Mouse (Mus musculus): ENCODE results near the gene Itga4.

The Itga4 gene

GRCm38 (mm10) chr2:79343115-79343514 lies 87.9 kb downstream of the Itga4 start:
- Histone ChIP-seq H3K36me3 (ENCODE audit: insufficient read depth, low read length) (no peaks in the 10 kb centered on the region), H3K4me1 (replicated peaks; ENCODE audit: low read depth, low read length) (no peaks in the 10 kb centered on the region), H3K27me3 (ENCODE audit: insufficient read depth, low read length) (no peaks in the 10 kb centered on the region), H3K4me3 (replicated peaks; ENCODE audit: low read length) (no peak overlapping the region), H3K9me3 (ENCODE audit: low read length) (no peaks in the 10 kb centered on the region)
- TF ChIP-seq NANOG (IDR thresholded peaks at IDR 0.05; ENCODE audit: borderline replicate concordance, low read length) (no peak), CTCF (conservative IDR thresholded peaks at IDR 0.05; ENCODE audit: low read length) (no peak), POU5F1 (IDR thresholded peaks at IDR 0.05; ENCODE audit: borderline replicate concordance, low read length) (no peak)

DNA sequence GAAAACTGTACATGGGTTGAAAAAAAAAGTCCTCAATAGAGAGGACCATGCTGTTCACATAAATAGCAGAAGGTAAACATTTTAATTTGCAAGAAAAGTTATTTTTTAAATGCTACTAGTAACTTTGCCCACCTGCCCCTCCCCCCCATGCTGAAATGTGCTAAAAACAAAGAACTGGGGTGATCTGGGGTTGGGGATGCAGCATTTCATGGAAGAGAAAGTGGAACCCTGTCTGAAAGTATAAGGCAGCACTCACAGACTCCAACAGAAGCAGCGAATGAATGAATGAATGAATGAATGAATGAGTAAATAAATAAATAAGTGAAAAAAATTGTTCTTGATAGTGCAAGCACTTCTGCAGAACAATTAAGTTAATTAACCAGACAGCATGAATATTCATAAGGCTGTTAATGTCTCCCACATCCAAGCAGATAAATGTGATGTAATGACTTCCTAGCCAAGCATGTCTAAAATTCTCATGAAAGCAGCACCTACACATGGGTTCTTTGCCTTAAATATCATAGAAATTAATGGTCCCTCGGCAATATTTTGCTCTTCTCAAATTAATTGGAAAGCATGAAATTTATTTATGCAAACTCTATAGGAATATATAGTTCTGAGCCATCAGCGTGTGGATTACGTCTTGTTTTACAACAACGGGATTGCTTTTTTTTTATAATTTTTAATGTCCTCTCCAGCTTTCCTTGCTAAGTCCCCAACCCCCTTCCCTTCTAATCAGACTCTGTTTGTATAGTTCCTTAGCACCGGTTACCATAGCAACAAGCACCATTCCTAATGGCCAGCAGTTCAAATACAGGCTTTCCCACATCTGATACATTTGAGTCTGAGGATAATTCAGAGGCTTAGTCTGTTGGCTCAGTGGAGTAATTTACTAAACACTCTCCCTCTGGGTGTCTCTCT lies 96.2 kb downstream of the Itga4 start:
- Histone ChIP-seq H3K4me1 (replicated peaks; ENCODE audit: low read depth, low read length) (peaks cover 11% of the 10 kb centered on the region; the same call in 1 of the 2 replicates), H3K9me3 (ENCODE audit: low read length) (no peaks in the 10 kb centered on the region), H3K27me3 (ENCODE audit: insufficient read depth, low read length) (no peaks in the 10 kb centered on the region), H3K4me3 (replicated peaks; ENCODE audit: low read length) (no peak overlapping the region), H3K36me3 (ENCODE audit: insufficient read depth, low read length) (no peaks in the 10 kb centered on the region)
- no peak for TF ChIP-seq POU5F1 (IDR thresholded peaks at IDR 0.05; ENCODE audit: borderline replicate concordance, low read length)
- TF ChIP-seq NANOG (IDR thresholded peaks at IDR 0.05; ENCODE audit: borderline replicate concordance, low read length): no peak
- no peak for TF ChIP-seq CTCF (conservative IDR thresholded peaks at IDR 0.05; ENCODE audit: low read length)

GRCm38 (mm10) chr2:79352100-79352802 lies 97.0 kb downstream of the Itga4 start:
- no peaks in the 10 kb centered on the region for H3K9me3 ChIP-seq (ENCODE audit: low read length)
- H3K4me1 ChIP-seq (replicated peaks; ENCODE audit: low read depth, low read length): peaks cover 11% of the 10 kb centered on the region; the same call in 1 of the 2 replicates
- H3K27me3 ChIP-seq (ENCODE audit: insufficient read depth, low read length): no peaks in the 10 kb centered on the region
- H3K4me3 ChIP-seq (replicated peaks; ENCODE audit: low read length): no peak overlapping the region
- no peak for TF ChIP-seq NANOG (IDR thresholded peaks at IDR 0.05; ENCODE audit: borderline replicate concordance, low read length)
- no peak for TF ChIP-seq CTCF (conservative IDR thresholded peaks at IDR 0.05; ENCODE audit: low read length)
- no peak for TF ChIP-seq POU5F1 (IDR thresholded peaks at IDR 0.05; ENCODE audit: borderline replicate concordance, low read length)
- no peaks in the 10 kb centered on the region for H3K36me3 ChIP-seq (ENCODE audit: insufficient read depth, low read length)

- H3K36me3 ChIP-seq (ENCODE audit: insufficient read depth, low read length): no peaks in the 10 kb centered on the region
- H3K4me3 ChIP-seq (replicated peaks; ENCODE audit: low read length): 0 out of 2 replicates have a peak overlapping the region, but pooled peaks have one; percentile 3
- peaks cover 11% of the 10 kb centered on the region; the same call in 1 of the 2 replicates for H3K4me1 ChIP-seq (replicated peaks; ENCODE audit: low read depth, low read length)
- no peaks in the 10 kb centered on the region for H3K27me3 ChIP-seq (ENCODE audit: insufficient read depth, low read length)
- H3K9me3 ChIP-seq (ENCODE audit: low read length): no peaks in the 10 kb centered on the region
- TF ChIP-seq CTCF (conservative IDR thresholded peaks at IDR 0.05; ENCODE audit: low read length) (no peak), NANOG (IDR thresholded peaks at IDR 0.05; ENCODE audit: borderline replicate concordance, low read length) (no peak), POU5F1 (IDR thresholded peaks at IDR 0.05; ENCODE audit: borderline replicate concordance, low read length) (no peak)
These were observed 99.5 kb downstream of the Itga4 start for GRCm38 (mm10) chr2:79354773-79355172.

DNA sequence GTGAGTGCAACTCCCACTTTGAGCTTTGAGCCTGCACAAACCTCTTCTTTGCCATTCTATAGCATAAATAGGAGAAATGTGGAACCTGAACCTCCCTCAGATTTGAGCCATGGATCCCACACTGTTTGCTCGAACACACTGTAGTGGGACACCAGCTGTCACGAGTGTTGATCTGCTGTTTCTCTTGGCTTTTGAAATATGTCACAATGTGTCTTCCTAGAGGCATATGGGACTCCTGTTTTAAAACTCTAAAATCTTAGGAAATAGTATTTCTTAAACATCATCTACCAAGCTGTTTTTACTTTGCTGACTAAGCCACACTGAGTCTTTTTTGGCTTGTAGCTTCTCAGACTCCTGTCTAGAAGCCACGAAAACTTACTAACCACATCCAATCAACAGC lies 102.6 kb downstream of the Itga4 start:
- Histone ChIP-seq H3K4me3 (replicated peaks; ENCODE audit: low read length) (no peak overlapping the region), H3K36me3 (ENCODE audit: insufficient read depth, low read length) (peaks cover 3% of the 10 kb centered on the region; the same call in 1 of the 2 replicates), H3K4me1 (replicated peaks; ENCODE audit: low read depth, low read length) (peaks cover 8% of the 10 kb centered on the region; the same call in 1 of the 2 replicates), H3K27me3 (ENCODE audit: insufficient read depth, low read length) (no peaks in the 10 kb centered on the region), H3K9me3 (ENCODE audit: low read length) (no peaks in the 10 kb centered on the region)
- TF ChIP-seq CTCF (conservative IDR thresholded peaks at IDR 0.05; ENCODE audit: low read length): no peak
- no peak for TF ChIP-seq POU5F1 (IDR thresholded peaks at IDR 0.05; ENCODE audit: borderline replicate concordance, low read length)
- TF ChIP-seq NANOG (IDR thresholded peaks at IDR 0.05; ENCODE audit: borderline replicate concordance, low read length): no peak

DNA sequence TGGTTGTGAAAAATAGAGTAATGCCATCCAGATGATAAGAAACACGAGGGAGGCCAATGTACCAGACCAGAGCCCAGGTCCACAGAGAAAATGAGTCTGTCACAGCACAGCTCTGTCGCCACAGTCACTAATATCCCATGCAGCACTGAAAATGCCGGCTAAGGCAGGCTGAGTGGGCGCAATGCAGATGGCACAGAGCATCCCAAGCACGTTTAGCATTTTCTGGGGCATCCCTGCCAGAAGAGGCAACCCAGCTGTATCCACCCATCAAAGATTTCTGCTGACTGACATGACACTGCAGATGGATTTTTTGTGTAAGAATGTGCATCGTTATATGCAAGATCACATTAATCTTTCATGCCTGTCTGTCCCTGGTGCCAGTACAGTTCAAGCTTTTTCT lies 106.8 kb downstream of the Itga4 start:
- peaks cover 19% of the 10 kb centered on the region for H3K4me1 ChIP-seq (replicated peaks; ENCODE audit: low read depth, low read length)
- no peaks in the 10 kb centered on the region for H3K9me3 ChIP-seq (ENCODE audit: low read length)
- no peak overlapping the region for H3K4me3 ChIP-seq (replicated peaks; ENCODE audit: low read length)
- peaks cover 3% of the 10 kb centered on the region; the same call in 1 of the 2 replicates for H3K36me3 ChIP-seq (ENCODE audit: insufficient read depth, low read length)
- no peaks in the 10 kb centered on the region for H3K27me3 ChIP-seq (ENCODE audit: insufficient read depth, low read length)
- TF ChIP-seq POU5F1 (IDR thresholded peaks at IDR 0.05; ENCODE audit: borderline replicate concordance, low read length): no peak
- no peak for TF ChIP-seq NANOG (IDR thresholded peaks at IDR 0.05; ENCODE audit: borderline replicate concordance, low read length)
- no peak for TF ChIP-seq CTCF (conservative IDR thresholded peaks at IDR 0.05; ENCODE audit: low read length)

DNA sequence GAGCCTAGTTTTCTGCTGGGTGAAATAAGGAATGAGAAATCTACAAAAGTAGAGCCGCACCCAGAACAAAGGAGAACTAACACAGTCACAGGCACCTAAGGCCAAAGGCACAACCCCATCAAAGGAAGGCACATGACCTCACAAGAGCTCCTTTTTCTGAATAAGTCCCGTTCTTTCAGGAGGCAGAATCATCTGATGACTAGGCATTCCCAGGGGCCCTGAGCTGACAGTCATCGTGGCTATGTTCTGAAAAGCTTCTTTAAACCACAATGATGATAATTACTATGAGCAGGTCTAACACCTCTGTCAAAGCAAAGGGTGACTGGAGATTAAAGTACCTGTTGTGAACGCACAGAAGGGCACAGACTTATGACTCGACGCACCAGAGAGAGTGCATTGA lies 108.7 kb downstream of the Itga4 start:
- Histone ChIP-seq H3K4me1 (replicated peaks; ENCODE audit: low read depth, low read length) (peaks cover 37% of the 10 kb centered on the region), H3K9me3 (ENCODE audit: low read length) (no peaks in the 10 kb centered on the region), H3K27me3 (ENCODE audit: insufficient read depth, low read length) (no peaks in the 10 kb centered on the region), H3K4me3 (replicated peaks; ENCODE audit: low read length) (no peak overlapping the region), H3K36me3 (ENCODE audit: insufficient read depth, low read length) (peaks cover 3% of the 10 kb centered on the region; the same call in 1 of the 2 replicates)
- TF ChIP-seq NANOG (IDR thresholded peaks at IDR 0.05; ENCODE audit: borderline replicate concordance, low read length) (no peak), CTCF (conservative IDR thresholded peaks at IDR 0.05; ENCODE audit: low read length) (no peak), POU5F1 (IDR thresholded peaks at IDR 0.05; ENCODE audit: borderline replicate concordance, low read length) (no peak)
